Mouse (Mus musculus) heart, embryonic 15.5 days (tissue): ENCODE data around the gene Fcrl6. TPM values are rescaled to one million over a fixed set of nuclear protein-coding genes. Genes with fewer than 3 reads are reported as not detected.

ENCODE experiments used
- ATAC-seq: fragments of 200-750 bp; cut with Nextera tagmentation; replicated peaks from 2 replicates; pipeline ENCODE4 v1.8.0; 2017; ENCODE audit warnings: low read depth, moderate TSS enrichment; ENCODE audit not compliant: insufficient number of reproducible peaks, insufficient read depth, low FRiP score
- H3K27ac ChIP-seq: fragments of 300-500 bp; sonication (generic); 2 replicates; pipeline ENCODE4 v1.5.1; 2015; ENCODE audit warnings: mild to moderate bottlenecking, inconsistent platforms
- H3K27me3 ChIP-seq: fragments of 300-500 bp; sonication (generic); 2 replicates; pipeline ENCODE4 v1.6.1; 2015; ENCODE audit warnings: inconsistent platforms
- H3K36me3 ChIP-seq: fragments of 300-500 bp; sonication (generic); 2 replicates; pipeline ENCODE4 v1.6.1; 2015; ENCODE audit warnings: mild to moderate bottlenecking, inconsistent platforms
- H3K4me1 ChIP-seq: fragments of 300-500 bp; sonication (generic); replicated peaks from 2 replicates; pipeline ENCODE4 v1.6.1; 2015; ENCODE audit warnings: inconsistent platforms
- H3K4me2 ChIP-seq: fragments of 300-500 bp; sonication (generic); 2 replicates; pipeline ENCODE4 v1.6.1; 2015; ENCODE audit warnings: inconsistent platforms, mild to moderate bottlenecking, moderate library complexity
- H3K4me3 ChIP-seq: fragments of 300-500 bp; sonication (generic); 2 replicates; pipeline ENCODE4 v1.5.1; 2015; ENCODE audit warnings: mild to moderate bottlenecking, inconsistent platforms
- H3K9ac ChIP-seq: fragments of 300-500 bp; sonication (generic); 2 replicates; pipeline ENCODE4 v1.6.1; 2015; ENCODE audit warnings: mild to moderate bottlenecking, inconsistent platforms
- H3K9me3 ChIP-seq: fragments of 300-500 bp; sonication (generic); replicated peaks from 2 replicates; pipeline ENCODE4 v1.6.1; 2016; ENCODE audit warnings: inconsistent platforms
- WGBS: fragments of 180-500 bp; shearing (Covaris S2); methylation state at CpG from one replicate; pipeline ENCODE4 v1.1.7; 2015; ENCODE audit warnings: mixed read lengths; 5-methylcytosine and 5-hydroxymethylcytosine counted together
- polyA plus RNA-seq: library from polyadenylated mRNA; unstranded; fragments of >200 nt; fragmentation: Nextera tagmentation; extraction: Ambion mirVana; gene quantifications from 2 replicates; pipeline ENCODE4 v1.2.1, GENCODE M21; 2015

The Fcrl6 gene
- not detected in 2 replicates for polyA plus RNA-seq

DNA sequence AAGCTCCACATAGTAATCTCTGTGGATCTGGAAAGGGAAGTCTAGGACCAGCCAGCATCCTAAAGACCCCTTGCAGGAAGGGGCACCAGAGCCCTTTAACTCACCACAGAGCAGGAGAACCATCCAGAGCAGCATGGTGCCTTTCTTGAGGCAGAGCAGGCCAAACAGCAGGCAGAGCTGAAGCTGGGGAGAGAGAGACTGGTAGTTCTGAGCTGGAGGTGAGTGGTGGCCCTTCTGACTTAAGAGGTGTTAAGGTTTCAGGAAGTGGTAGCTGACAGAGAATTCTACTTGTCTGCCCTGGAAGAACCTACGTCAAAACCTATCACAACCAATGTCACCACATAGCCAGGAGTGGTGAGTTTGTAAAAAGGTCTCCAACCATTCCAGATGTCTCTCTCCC lies at the start of gene Fcrl6:
Fcrl6 (minus strand) TSS at position 226 of the 400 bp plus-strand sequence.
- 43% methylated on average over 1 of the region's 1 CpGs for WGBS
- Histone ChIP-seq H3K27me3 (no peaks in the 10 kb centered on the region), H3K27ac (no peak within 1 kb of the TSS), H3K4me3 (no peak within 1 kb of the TSS), H3K4me1 (no peaks in the 10 kb centered on the region), H3K4me2 (no peak within 1 kb of the TSS), H3K9ac (no peak within 1 kb of the TSS), H3K9me3 (no peaks in the 10 kb centered on the region), H3K36me3 (no peaks in the 10 kb centered on the region)
- no peak for ATAC-seq

DNA sequence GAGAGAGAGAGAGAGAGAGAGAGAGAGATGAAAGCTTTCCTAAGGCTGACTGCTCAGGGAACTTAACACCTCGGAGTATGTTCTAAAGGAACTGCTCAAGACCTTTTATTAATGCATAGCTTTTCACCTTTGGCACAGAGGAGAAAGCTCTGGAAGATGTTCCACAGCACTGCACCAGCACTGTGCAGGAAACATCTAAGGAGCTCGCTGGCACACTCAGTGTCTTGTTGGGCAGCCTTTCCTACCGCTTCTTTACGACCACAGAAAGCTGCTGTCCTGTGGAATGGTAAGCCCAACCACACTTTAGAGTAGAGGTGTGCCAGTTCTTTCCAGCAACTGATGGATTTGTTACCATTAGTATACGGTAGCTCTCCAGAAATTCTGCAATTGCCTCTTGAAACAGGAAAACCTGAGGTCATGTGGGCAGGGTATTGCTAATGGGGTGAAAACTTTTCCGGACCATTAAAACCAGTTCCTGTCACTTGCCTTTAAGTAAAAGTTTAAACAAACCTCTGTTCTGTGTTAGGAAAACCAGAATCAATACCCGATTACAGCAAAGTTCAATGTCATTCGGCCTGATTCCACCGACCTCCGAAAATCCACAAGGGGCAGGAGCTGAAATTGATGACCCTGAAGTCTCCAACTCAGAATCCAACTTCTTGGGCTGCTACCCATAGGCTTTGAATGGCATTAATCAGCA lies 49.1 kb upstream of the Fcrl6 start:
- Histone ChIP-seq H3K4me3 (no peak overlapping the region), H3K4me1 (peaks cover 25% of the 10 kb centered on the region), H3K9me3 (no peaks in the 10 kb centered on the region), H3K4me2 (no peak overlapping the region), H3K36me3 (no peaks in the 10 kb centered on the region), H3K27ac (no peak overlapping the region), H3K9ac (no peak overlapping the region), H3K27me3 (no peaks in the 10 kb centered on the region)
- no peak for ATAC-seq
- WGBS = 72% methylated on average over 10 of the region's 10 CpGs

DNA sequence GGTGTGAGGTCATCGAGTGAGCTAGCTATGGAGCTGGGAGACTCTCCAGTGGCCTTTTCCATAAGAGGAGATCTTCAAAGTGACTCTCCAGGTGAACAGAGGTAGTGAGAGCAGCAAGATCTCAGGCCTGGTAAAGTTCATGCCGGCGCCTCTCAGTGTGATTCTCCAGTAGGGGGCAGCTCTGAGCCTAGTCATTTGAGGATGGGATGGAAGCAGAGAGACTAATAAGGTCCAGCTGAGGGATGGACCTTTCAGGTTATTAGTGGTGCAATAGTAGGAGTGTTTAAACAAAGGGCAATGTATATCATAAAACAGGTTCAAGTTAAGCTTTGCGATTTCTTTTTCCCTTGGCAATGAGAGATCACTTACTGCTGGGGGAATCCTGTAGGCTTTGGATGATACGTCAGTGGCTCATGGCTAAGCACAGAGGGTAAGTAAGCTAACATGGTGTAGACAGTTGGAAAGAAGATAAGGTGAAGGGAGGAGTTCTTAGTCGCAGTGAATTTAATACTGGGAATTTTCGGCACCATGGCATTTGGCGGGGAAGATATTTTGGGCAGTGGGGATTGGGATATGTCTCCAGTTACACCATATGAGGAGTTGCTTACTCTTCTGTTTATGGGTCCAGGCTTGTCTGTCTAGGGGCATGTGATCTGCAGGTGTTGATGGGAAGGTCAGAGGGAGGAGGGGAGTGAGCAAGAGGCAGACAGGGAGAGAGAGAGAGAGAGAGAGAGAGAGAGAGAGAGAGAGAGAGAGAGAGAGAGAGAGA lies 48.4 kb upstream of the Fcrl6 start:
- peak; percentile 61; the same call in 1 of the 2 replicates for ATAC-seq
- Histone ChIP-seq H3K27ac (no peak overlapping the region), H3K9ac (no peak overlapping the region), H3K36me3 (no peaks in the 10 kb centered on the region), H3K27me3 (no peaks in the 10 kb centered on the region), H3K4me1 (peaks cover 25% of the 10 kb centered on the region), H3K4me2 (no peak overlapping the region), H3K9me3 (no peaks in the 10 kb centered on the region), H3K4me3 (no peak overlapping the region)
- WGBS = 48% methylated on average over 8 of the region's 8 CpGs

DNA sequence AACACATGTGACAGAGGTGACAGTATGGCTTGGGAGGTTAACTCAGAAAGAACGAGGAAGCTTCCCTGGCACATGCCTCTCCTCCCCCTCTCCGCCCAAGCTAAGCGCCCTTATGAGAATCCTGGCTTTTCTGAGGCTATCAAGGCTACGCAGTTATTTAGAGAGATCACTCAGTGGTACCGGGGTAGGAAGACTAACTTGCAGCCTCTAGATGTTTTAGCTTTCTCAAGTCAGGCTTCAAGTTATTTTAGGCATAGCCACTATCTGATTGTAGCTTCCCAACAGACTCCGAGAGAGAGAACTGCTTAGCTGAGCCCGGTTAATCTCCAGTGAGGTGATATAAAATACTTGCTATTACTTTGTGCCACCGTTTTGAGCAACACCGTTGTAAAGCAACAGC lies 47.0 kb upstream of the Fcrl6 start:
- ATAC-seq = no peak
- WGBS = 38% methylated on average over 9 of the region's 9 CpGs
- H3K36me3 ChIP-seq = no peaks in the 10 kb centered on the region
- H3K4me2 ChIP-seq = no peak overlapping the region
- peaks cover 25% of the 10 kb centered on the region for H3K4me1 ChIP-seq
- H3K9ac ChIP-seq = no peak overlapping the region
- no peaks in the 10 kb centered on the region for H3K27me3 ChIP-seq
- H3K4me3 ChIP-seq = no peak overlapping the region
- H3K9me3 ChIP-seq = no peaks in the 10 kb centered on the region
- H3K27ac ChIP-seq = peak overlapping the region; percentile 17; the same call in 1 of the 2 replicates

DNA sequence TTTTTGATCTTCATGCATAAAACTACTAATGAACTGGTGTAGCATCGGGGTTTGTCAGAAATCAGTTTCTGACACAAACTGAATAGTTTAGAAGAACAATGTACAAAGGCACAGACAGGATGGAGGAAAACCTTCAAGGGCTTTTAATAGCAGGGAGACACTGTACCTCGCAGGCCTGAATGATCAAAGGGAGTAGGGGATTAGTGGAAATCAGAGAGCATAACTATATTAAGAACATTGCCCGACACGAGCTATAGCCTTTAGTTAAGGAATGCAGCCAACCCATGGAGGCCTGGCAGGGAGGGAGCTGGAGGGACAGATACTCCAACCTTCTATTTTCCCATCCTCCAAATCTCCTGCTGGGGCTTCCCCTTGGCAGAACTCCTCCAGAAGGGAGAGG lies 44.9 kb upstream of the Fcrl6 start:
- Histone ChIP-seq H3K27me3 (no peaks in the 10 kb centered on the region), H3K4me2 (no peak overlapping the region; the same call in 1 of the 2 replicates), H3K4me1 (peaks cover 12% of the 10 kb centered on the region), H3K9ac (no peak overlapping the region), H3K9me3 (no peaks in the 10 kb centered on the region), H3K36me3 (no peaks in the 10 kb centered on the region), H3K27ac (peak overlapping the region; percentile 24; the same call in 1 of the 2 replicates), H3K4me3 (no peak overlapping the region)
- WGBS = 26% methylated on average over 4 of the region's 4 CpGs
- no peak for ATAC-seq

DNA sequence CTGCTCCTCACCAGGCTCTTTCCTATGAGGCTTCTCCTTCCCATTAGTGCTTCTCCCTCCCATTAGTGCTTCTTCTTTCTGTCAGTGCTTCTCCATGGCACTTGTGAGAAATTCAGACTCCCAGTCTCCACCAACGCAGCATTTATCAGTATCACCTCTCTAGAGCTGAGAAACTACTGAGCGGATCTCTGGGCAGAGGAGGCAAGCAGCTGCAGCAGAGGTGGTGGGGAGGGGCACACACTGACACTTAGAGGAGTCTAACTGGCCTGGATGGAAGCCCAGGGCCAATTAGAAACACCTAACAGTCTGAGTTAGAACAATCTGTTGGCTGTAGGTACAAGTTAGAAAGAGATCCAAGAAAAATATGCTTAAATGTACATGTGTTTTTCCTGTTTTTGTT lies 36.4 kb upstream of the Fcrl6 start:
- Histone ChIP-seq H3K27ac (peak overlapping the region; percentile 37), H3K4me1 (peaks cover 14% of the 10 kb centered on the region), H3K9me3 (no peaks in the 10 kb centered on the region), H3K27me3 (no peaks in the 10 kb centered on the region), H3K36me3 (no peaks in the 10 kb centered on the region), H3K4me2 (no peak overlapping the region), H3K9ac (no peak overlapping the region), H3K4me3 (no peak overlapping the region)
- ATAC-seq = 0 out of 2 replicates have a peak, but pooled peaks have one; percentile 67
- WGBS = 15% methylated on average over 2 of the region's 2 CpGs

DNA sequence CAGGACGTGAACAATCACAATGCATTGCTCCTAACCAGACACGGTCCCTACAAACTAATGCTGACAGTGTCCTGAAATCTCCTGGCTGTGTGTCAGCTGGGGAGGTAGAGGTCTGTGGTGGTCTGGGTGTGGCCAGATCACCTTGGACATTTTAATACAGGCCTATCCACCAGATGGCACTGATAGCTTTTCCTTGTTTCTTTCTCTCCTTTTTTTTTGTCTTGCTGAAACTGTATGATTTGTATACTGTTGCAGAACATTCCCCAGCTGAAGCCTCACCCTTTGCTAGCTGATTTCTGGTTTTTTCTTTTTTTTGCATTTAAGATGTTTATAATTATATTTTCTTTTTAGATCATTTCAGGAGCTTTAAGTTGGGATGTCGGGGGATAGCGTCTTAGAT lies 35.5 kb upstream of the Fcrl6 start:
- H3K4me3 ChIP-seq = no peak overlapping the region
- ATAC-seq = no peak
- no peak overlapping the region for H3K4me2 ChIP-seq
- H3K27ac ChIP-seq = no peak overlapping the region
- H3K27me3 ChIP-seq = no peaks in the 10 kb centered on the region
- WGBS = 58% methylated on average over 4 of the region's 4 CpGs
- H3K36me3 ChIP-seq = no peaks in the 10 kb centered on the region
- H3K9me3 ChIP-seq = no peaks in the 10 kb centered on the region
- H3K9ac ChIP-seq = no peak overlapping the region
- H3K4me1 ChIP-seq = peaks cover 14% of the 10 kb centered on the region

DNA sequence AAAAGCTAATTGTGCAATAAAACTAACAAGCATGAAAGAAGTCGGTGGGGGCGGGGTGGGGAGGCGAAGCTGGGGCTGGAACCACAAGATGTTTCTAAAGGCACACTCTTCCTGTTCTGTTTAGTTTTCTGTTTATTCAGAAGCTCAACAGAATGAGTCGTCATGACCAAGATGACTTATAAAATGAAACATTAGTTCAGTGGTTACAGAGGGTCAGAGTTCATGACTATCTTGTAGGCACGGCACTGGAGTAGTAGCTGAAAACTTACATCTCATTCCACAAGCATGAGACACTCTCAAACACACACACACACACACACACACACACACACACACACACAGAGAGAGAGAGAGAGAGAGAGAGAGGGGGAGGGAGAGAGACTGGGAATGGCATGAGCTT lies 33.9 kb upstream of the Fcrl6 start:
- Histone ChIP-seq H3K9ac (no peak overlapping the region), H3K36me3 (no peaks in the 10 kb centered on the region), H3K4me2 (no peak overlapping the region), H3K4me3 (no peak overlapping the region), H3K9me3 (no peaks in the 10 kb centered on the region), H3K27me3 (no peaks in the 10 kb centered on the region), H3K27ac (no peak overlapping the region), H3K4me1 (peaks cover 18% of the 10 kb centered on the region)
- 82% methylated on average over 5 of the region's 5 CpGs for WGBS
- ATAC-seq = no peak

DNA sequence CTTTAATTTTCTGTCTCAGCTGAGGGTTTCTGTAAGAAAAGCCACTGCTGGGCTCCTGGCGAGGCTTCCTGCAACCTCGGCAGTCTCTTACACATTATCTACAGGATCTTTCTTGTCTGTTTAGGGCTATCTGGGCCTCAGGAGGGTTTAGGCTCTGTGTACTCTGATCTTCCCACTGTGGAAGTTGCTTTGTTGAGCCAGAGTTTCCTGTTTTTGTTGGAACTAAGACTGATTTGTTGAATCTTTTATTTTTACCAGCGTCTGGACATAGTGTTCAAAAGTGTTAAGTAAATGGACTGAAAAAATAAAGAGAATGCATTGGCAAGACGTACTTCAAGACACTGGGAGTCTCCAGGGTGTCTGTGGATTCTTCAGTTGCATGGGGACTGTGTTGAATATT lies 32.9 kb upstream of the Fcrl6 start:
- Histone ChIP-seq H3K9me3 (no peaks in the 10 kb centered on the region), H3K4me2 (no peak overlapping the region), H3K27me3 (no peaks in the 10 kb centered on the region), H3K36me3 (no peaks in the 10 kb centered on the region), H3K27ac (peak overlapping the region; percentile 49), H3K9ac (no peak overlapping the region), H3K4me1 (peaks cover 18% of the 10 kb centered on the region), H3K4me3 (no peak overlapping the region)
- no peak for ATAC-seq
- 40% methylated on average over 4 of the region's 4 CpGs for WGBS

DNA sequence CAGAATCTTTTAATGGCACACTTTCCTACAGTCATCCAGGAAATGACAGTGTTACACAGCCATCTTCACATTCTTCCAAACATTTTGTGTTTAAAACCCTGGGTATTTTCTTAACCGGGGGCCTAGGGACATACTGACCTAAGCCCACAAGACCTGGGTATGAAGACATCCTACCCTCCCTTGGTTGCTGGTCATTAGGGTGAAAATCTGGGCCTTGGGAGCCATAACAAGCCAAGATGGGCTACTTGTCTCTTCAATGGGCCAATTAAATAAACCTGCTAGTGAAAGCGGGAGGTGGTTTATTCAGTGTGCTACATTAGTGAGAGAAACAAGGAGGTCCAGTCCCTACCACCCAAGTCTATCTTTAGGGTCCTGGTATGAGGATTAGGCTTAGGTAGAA lies 31.8 kb upstream of the Fcrl6 start:
- 82% methylated on average over 2 of the region's 2 CpGs for WGBS
- no peak overlapping the region for H3K4me3 ChIP-seq
- H3K27me3 ChIP-seq = no peaks in the 10 kb centered on the region
- H3K4me1 ChIP-seq = peaks cover 15% of the 10 kb centered on the region
- H3K27ac ChIP-seq = no peak overlapping the region
- 0 out of 2 replicates have a peak overlapping the region, but pooled peaks have one; percentile 22 for H3K4me2 ChIP-seq
- ATAC-seq = no peak
- H3K36me3 ChIP-seq = no peaks in the 10 kb centered on the region
- no peak overlapping the region for H3K9ac ChIP-seq
- H3K9me3 ChIP-seq = no peaks in the 10 kb centered on the region

DNA sequence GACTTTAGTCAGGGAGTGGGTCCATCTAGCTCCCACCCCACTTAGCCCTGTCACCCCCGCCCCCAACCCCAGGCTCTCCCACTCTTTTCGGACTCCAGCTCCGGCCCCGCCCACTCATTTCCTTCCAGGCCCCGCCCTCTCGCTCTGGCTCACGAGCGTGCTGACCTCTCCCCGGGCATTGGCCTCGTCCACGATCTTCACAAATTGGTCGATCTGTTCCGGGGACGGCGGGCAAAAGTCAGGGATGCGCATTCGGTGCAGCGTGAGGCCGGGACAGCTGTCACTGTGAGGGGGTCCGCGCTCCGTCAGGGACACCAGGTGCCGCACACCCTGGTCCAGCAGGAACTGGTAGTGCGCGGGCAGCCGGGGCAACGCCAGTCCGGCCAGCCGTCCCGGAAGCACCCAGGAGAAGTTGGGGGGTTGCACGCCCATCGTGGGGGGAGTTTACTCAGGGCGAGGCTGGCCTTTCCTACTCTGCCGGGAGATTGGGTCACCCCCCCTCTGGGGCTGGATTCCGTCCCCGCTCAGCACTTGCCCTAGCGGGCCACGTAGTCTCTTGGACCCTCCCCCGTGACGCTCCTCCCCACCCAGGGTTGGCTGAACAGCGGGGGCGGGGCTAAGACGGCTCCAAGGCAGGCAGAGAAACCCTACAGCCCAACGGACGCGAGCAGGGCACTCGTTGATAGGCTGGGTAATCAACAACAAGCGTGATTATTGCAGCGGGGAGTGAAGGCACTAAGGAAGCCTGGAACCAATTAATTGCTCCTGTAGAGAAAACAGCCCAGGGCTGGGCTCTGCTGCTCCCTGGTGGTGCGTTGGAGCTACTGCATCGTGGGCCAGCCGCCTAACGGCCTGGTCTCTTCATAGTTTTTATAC lies 30.3 kb upstream of the Fcrl6 start, which contains the start of gene Dusp23:
Dusp23 (minus strand) TSS at position 512 of the 876 bp plus-strand sequence.
- ATAC-seq = peak; percentile 99
- Histone ChIP-seq H3K9me3 (no peaks in the 10 kb centered on the region), H3K36me3 (no peaks in the 10 kb centered on the region), H3K9ac (peak within 1 kb of the TSS; percentile 78), H3K4me2 (peak within 1 kb of the TSS; percentile 87), H3K27ac (peak within 1 kb of the TSS; percentile 94), H3K27me3 (no peaks in the 10 kb centered on the region), H3K4me3 (peak within 1 kb of the TSS; percentile 81), H3K4me1 (peaks cover 11% of the 10 kb centered on the region)
- under 1% methylated on average over 53 of the region's 53 CpGs for WGBS
